9 mouse cellular contexts compared by ENCODE assay signal in the genomic region with DNA sequence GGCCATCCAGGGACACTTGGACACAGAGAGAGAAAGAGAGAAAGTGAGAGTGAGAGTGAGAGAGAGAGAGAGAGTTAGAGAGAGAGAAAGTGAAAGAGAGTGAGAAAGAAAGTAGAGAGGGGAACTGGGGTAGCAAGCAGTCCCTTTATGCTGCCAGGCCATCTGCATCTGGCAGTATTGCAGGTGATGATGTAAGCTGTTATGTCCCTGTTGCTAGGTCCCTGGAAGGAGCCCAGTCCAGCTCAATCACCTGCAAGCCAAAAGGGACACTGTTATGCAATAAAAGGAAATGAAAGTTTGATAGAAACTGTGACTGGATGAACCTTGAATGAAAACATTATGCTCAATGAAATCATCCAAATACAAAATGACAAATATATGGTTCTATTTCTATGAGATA. TPM values are rescaled to one million over a fixed set of nuclear protein-coding genes. Genes with fewer than 3 reads are reported as not detected.
DNase-seq lines count a peak whose midpoint lies in the region; ATAC-seq lines count a peak whose summit lies in the region.
"Had no signal": no experiment of that assay in that cellular context is flagged by ENCODE, and none has a peak within 500 bp of the region (broad histone marks: within the 10 kb centered on the region; RNA-seq: fewer than 3 reads in every experiment).

No protein-coding gene starts in this region.

- no peak for DNase-seq in forebrain, embryonic 14.5 days (ENCODE audit: low spot score)
- no peak for DNase-seq in midbrain, embryonic 10.5 days (ENCODE audit: low spot score)
- DNase-seq in right cerebral cortex, adult 2 months (ENCODE audit: low spot score in 2 of 2), result no peak
- DNase-seq in urinary bladder, adult 2 months (ENCODE audit: low spot score), result no peak
- DNase-seq in embryonic facial prominence, embryonic 10.5 days (ENCODE audit: low spot score), result no peak
- DNase-seq: kidney, postnatal 10 days had no signal

- no peak overlapping the region for H3K4me2 ChIP-seq in forebrain, embryonic 14.5 days (ENCODE audit: low read length)
- no peak overlapping the region for H3K4me2 ChIP-seq in forebrain, embryonic 12.5 days
- H3K4me2 ChIP-seq in midbrain, embryonic 16.5 days (ENCODE audit: low read length), result no peak overlapping the region

- peak; percentile 54; the same call in 1 of the 2 replicates for ATAC-seq in forebrain, embryonic 14.5 days
- no peak for ATAC-seq in forebrain, embryonic 12.5 days (ENCODE audit: low FRiP score)
- ATAC-seq in midbrain, embryonic 16.5 days, result no peak
- ATAC-seq in granulocyte monocyte progenitor cell, adult 5-6 weeks (replicated peaks; ENCODE audit: poor library complexity, severe bottlenecking), result peak; percentile 84

- H3K9ac ChIP-seq in forebrain, embryonic 14.5 days (ENCODE audit: low read length), result no peak overlapping the region
- H3K9ac ChIP-seq in forebrain, embryonic 12.5 days, result no peak overlapping the region
- no peak overlapping the region for H3K9ac ChIP-seq in midbrain, embryonic 16.5 days (ENCODE audit: low read depth, low read length)

- H3K27me3 ChIP-seq in forebrain, embryonic 14.5 days (replicated peaks; ENCODE audit: control insufficient read depth, insufficient read depth, low read length), result no peaks in the 10 kb centered on the region
- H3K27me3 ChIP-seq in forebrain, embryonic 12.5 days, result no peaks in the 10 kb centered on the region
- H3K27me3 ChIP-seq in midbrain, embryonic 10.5 days (ENCODE audit: low read depth, poor library complexity, severe bottlenecking), result no peaks in the 10 kb centered on the region
- no peaks in the 10 kb centered on the region for H3K27me3 ChIP-seq in midbrain, embryonic 16.5 days (ENCODE audit: control insufficient read depth, insufficient read depth, low read depth, low read length)
- H3K27me3 ChIP-seq in embryonic facial prominence, embryonic 10.5 days (replicated peaks; ENCODE audit: low read depth, poor library complexity, severe bottlenecking), result no peaks in the 10 kb centered on the region

- H3K4me3 ChIP-seq in forebrain, embryonic 14.5 days (ENCODE audit: low read depth, low read length), result no peak overlapping the region
- H3K4me3 ChIP-seq in forebrain, embryonic 12.5 days (replicated peaks), result no peak overlapping the region
- H3K4me3 ChIP-seq in midbrain, embryonic 10.5 days, result no peak overlapping the region
- H3K4me3 ChIP-seq in midbrain, embryonic 16.5 days (ENCODE audit: low read depth, low read length), result no peak overlapping the region
- no peak overlapping the region for H3K4me3 ChIP-seq in embryonic facial prominence, embryonic 10.5 days

- H3K27ac ChIP-seq in forebrain, embryonic 14.5 days (ENCODE audit: low read depth, low read length), result no peak overlapping the region
- no peak overlapping the region for H3K27ac ChIP-seq in forebrain, embryonic 12.5 days
- H3K27ac ChIP-seq in midbrain, embryonic 10.5 days (replicated peaks), result peak overlapping the region; percentile 75
- no peak overlapping the region for H3K27ac ChIP-seq in midbrain, embryonic 16.5 days (ENCODE audit: low read length)
- no peak overlapping the region for H3K27ac ChIP-seq in embryonic facial prominence, embryonic 10.5 days (replicated peaks)

- H3K9me3 ChIP-seq in forebrain, embryonic 14.5 days (replicated peaks; ENCODE audit: control insufficient read depth, low read length), result no peaks in the 10 kb centered on the region
- no peaks in the 10 kb centered on the region for H3K9me3 ChIP-seq in forebrain, embryonic 12.5 days
- no peaks in the 10 kb centered on the region for H3K9me3 ChIP-seq in midbrain, embryonic 10.5 days (replicated peaks)
- no peaks in the 10 kb centered on the region for H3K9me3 ChIP-seq in midbrain, embryonic 16.5 days (replicated peaks; ENCODE audit: control insufficient read depth, low read length, poor library complexity, severe bottlenecking)
- H3K9me3 ChIP-seq in embryonic facial prominence, embryonic 10.5 days, result no peaks in the 10 kb centered on the region

- no peaks in the 10 kb centered on the region for H3K36me3 ChIP-seq in forebrain, embryonic 14.5 days (ENCODE audit: control insufficient read depth, insufficient read depth, low read length)
- H3K36me3 ChIP-seq in forebrain, embryonic 12.5 days (replicated peaks), result no peaks in the 10 kb centered on the region
- H3K36me3 ChIP-seq in midbrain, embryonic 10.5 days, result no peaks in the 10 kb centered on the region
- no peaks in the 10 kb centered on the region for H3K36me3 ChIP-seq in midbrain, embryonic 16.5 days (ENCODE audit: control insufficient read depth, insufficient read depth, low read length)
- no peaks in the 10 kb centered on the region for H3K36me3 ChIP-seq in embryonic facial prominence, embryonic 10.5 days (replicated peaks)

- H3K4me1 ChIP-seq in forebrain, embryonic 14.5 days (ENCODE audit: control insufficient read depth, insufficient read depth, low read length), result no peaks in the 10 kb centered on the region; the same call in 1 of the 2 replicates
- peaks cover 4% of the 10 kb centered on the region; the same call in 1 of the 2 replicates for H3K4me1 ChIP-seq in forebrain, embryonic 12.5 days
- peaks cover 40% of the 10 kb centered on the region for H3K4me1 ChIP-seq in midbrain, embryonic 10.5 days
- no peaks in the 10 kb centered on the region for H3K4me1 ChIP-seq in midbrain, embryonic 16.5 days (ENCODE audit: control insufficient read depth, insufficient read depth, low read length)
- H3K4me1 ChIP-seq in embryonic facial prominence, embryonic 10.5 days, result no peaks in the 10 kb centered on the region

RNA-seq across cellular contexts. Expression of gene Fundc1, which starts 52.0 kb away (rescaled TPM):
- 80.2 and 80.6 TPM in 2 replicates for polyA plus RNA-seq in forebrain, embryonic 14.5 days (2014; fragmentation: Nextera tagmentation; extraction: Ambion mirVana)
- 56.0 and 56.5 TPM in 2 replicates for polyA plus RNA-seq in forebrain, embryonic 12.5 days (2016; fragmentation: Nextera tagmentation; extraction: Ambion mirVana)
- polyA plus RNA-seq in midbrain, embryonic 10.5 days (2016; fragmentation: Nextera tagmentation; extraction: Ambion mirVana), result 40.1 and 41.2 TPM in 2 replicates
- polyA plus RNA-seq in midbrain, embryonic 16.5 days (2015; fragmentation: Nextera tagmentation; extraction: Ambion mirVana), result 58.8 and 63.6 TPM in 2 replicates
- total RNA-seq in granulocyte monocyte progenitor cell, adult 5-6 weeks (2014; fragmentation: Nextera tagmentation), result 33.0 and 36.1 TPM in 2 replicates
- 38.0 and 54.8 TPM in 2 replicates for total RNA-seq in granulocyte monocyte progenitor cell, adult 5-6 weeks (2017)
- 24.7 and 29.0 TPM in 2 replicates for polyA plus RNA-seq in urinary bladder, adult 2 months (2012; rRNA removed)
- 46.5 and 47.8 TPM in 2 replicates for polyA plus RNA-seq in embryonic facial prominence, embryonic 10.5 days (2016; fragmentation: Nextera tagmentation; extraction: Ambion mirVana)

Comparison
In these comparisons a context has a peak if more than half of its experiments do, and no peak if none do; other contexts are left out.
1. ATAC-seq: peak in forebrain, embryonic 14.5 days (single experiment) and granulocyte monocyte progenitor cell, adult 5-6 weeks (single experiment); none in forebrain, embryonic 12.5 days (single experiment) and midbrain, embryonic 16.5 days (single experiment).